Mouse (Mus musculus) erythroblast, embryonic 14.5 days (primary cell): ENCODE measurements around the gene Actrt2.

Source experiments
- GATA1 ChIP-seq: IDR thresholded peaks from 2 replicates; pipeline ENCODE4 v1.6.1; 2012; ENCODE audit warnings: low read length, inconsistent platforms, mixed read lengths
- TAL1 ChIP-seq: IDR thresholded peaks from 3 replicates; pipeline ENCODE4 v1.6.1; 2012; ENCODE audit warnings: low read length, inconsistent platforms, mixed read lengths

DNA sequence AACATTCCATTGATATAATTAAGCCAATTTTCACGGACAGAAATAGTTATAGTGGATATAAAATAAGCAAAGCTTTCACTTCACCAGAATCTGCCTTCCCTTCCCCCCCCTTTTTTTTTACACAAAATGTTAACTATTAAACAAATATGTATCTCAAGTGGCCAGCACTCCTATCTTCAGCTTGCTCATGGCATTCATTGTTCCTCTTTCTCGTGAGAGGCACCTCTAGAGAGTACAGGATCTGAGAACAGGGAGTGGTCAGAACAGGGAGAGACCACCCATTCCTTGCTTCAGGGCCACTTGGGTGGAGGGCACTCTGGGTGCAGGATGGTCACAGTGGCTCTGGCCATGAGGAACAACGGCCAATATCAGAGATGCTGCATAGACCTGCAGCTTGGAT lies 36.9 kb downstream of the Actrt2 start:
- TF ChIP-seq TAL1 (no peak), GATA1 (no peak)
